Mouse (Mus musculus) thymus, postnatal 25 days (tissue): ENCODE results near the gene Cdk5.

Source experiments
- DNase-seq: peaks from one replicate; pipeline ENCODE4 v3.0.0; 2022

Cdk5 gene

DNA sequence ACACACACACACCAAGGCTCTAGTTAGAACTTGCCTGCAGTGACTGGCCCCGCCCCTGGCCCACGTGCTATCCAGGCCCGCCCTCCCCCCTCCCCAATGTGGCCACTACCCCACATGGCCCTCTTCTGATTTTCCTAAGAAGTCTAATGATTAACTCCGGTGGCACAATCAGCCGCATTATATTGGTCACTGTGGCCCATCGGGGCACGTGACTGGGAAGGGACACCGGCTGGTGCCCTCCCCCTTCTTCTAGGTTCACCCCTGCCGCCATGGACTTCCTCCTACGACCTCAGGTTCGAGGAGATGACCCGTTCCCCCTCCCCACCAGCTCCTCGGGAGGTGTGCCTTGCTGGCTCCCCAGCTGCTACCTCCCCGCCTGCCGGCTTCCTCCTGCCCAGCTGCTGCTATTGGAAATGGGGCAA lies 4.7 kb upstream of the Cdk5 start:
- no peak for DNase-seq

- no peak for DNase-seq
These were observed 3.9 kb upstream of the Cdk5 start for GRCm38 (mm10) chr5:24427285-24427633.

DNA sequence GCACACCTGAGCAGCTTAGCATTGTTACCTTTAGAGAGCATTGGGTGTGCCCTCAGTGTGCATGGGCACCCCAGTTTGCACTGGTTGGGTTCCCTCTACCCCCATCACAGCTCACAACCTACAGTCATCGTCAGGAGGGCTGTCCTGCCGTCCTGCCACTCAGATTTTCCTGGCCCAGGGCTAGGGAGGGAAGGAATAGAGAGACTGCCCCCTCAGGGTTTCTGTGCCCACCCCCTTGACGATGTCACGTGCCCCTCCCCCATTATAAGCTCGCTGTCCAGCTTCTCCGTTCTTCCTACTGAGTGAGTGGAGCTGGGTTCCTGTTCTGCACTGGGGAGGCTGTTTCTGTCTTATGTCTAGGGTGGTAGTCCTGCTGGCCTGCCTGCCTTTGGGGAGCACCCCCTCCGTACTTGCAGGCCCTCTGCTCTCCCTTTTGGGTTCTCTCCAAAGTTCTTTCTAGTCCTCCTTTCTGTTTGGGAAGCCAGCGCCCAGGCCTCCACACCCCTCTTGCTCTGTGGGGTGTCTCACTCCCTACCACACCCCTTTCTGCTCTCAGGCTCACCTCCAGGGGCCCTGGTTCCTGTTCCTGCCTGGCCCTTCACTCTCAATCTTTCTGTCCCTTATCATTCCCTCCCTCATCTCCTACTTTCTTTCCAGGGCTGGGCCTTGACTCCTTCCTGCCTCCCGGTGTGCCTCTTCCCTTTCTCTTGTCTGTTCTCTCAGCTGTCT lies 3.4 kb upstream of the Cdk5 start:
- no peak for DNase-seq

GRCm38 (mm10) chr5:24426037-24426432 lies 2.7 kb upstream of the Cdk5 start:
- DNase-seq, result peak; percentile 31

DNA sequence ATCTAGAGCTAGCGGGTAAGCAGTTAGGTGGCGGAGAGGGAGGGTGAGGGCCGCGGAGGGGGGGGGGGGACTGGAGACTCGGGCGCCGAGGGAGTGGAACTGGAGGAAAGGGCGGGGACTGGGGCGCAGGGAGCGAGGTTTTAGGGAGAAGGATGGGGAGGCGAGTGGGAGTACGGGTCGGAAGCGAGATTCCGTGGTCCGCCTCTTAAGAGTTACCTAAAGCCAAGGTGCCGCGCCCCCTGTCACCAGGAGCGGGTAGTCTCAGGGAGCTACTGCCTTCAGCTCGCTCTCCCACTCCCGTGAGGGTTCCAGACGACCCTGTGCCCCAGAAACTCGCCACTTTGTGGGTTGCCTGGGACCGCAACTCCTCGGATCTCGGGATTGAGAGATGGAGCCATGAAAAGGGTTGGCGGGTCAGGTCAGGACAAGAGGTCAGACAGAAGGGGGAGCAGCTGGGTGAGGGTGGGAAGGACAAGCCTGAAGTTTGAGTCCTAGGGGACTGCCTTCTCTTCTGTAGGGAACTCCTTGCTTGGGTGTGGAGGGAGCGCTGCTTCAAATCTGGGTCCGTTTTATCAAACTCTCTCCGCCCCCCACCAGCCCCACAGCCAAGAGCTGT lies 2.2 kb upstream of the Cdk5 start:
- peak; percentile 78 for DNase-seq

- peak; percentile 85 for DNase-seq
These were observed 1.6 kb upstream of the Cdk5 start for GRCm38 (mm10) chr5:24424861-24425411.

GRCm38 (mm10) chr5:24424004-24424781 lies 863 bp upstream of the Cdk5 start:
- DNase-seq, result no peak

- no peak for DNase-seq
These were observed 2.9 kb downstream of the Cdk5 start for GRCm38 (mm10) chr5:24420381-24420780.

DNA sequence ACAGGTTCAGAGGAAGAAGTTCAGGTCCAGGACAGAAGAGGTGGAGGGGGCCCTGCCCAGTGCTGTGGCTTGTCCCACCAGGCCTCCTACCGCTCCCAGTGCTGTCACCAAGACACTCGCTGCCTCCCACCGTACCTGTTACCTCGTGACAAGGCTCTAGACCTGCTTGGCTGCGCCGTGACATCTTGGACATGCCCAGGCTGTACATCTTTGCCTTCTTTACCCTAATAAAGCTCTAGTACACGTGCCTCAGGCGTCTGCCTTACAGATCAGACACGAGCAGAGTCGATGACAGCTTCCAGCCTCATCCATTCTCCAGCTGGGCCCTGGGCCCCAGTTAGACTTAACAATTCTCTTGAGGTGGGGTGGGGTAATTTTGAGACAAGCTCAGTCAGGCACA lies 5.7 kb downstream of the Cdk5 start:
- DNase-seq, result no peak

GRCm38 (mm10) chr5:24416222-24416736 lies 7.1 kb downstream of the Cdk5 start:
- peak; percentile 72 for DNase-seq

DNA sequence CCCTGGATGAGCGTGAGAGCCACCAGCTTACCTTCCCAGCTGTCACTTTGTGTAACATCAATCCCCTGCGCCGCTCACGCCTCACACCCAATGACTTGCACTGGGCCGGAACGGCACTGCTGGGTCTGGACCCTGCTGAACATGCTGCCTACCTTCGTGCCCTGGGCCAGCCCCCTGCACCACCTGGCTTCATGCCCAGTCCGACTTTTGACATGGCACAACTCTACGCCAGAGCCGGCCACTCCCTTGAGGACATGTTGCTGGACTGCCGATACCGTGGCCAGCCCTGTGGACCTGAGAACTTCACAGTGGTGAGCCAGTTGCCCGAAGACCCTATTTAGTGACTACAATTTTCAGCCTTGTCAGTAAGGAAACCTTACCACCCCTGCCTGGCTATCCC lies 9.4 kb downstream of the Cdk5 start:
- DNase-seq, result no peak

DNA sequence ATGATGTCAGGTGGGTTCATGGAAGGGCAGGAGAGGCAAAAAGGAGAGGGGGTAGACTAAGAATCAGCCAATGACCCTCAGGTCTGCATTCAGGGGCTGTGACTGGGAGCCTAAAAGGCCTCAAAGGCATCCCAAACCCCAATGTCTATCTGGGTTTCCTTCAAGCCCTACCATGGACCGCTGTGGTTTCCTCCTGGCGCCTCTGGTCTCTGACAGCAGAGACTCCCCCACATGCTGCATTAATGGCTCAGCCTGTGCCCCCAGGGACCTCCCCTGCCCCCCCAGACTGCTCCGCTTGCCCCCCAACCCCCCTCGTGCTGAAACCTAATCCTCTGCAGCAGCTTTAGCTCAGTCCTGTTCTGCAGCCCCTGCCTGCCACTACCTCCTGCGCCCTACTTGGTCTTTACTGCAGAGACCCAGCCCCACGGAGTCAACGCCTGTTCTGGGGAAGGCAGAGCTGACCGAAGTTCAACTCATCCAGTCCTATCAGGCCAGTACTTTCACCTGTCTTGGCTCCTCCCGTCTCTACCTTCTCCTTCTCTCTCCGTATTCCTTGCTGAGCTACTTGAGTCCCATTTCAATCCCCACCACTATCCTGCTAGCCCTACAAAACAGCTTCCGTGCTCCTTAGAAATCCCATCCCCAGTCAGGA lies 10.2 kb downstream of the Cdk5 start, which contains the start of gene Asic3:
Gene Asic3, plus strand, starts transcription at position 351 of the 652 bp plus-strand sequence.
- no peak for DNase-seq

- no peak for DNase-seq
These were observed 11.3 kb downstream of the Cdk5 start for GRCm38 (mm10) chr5:24412063-24412462.

- DNase-seq, result no peak
These were observed 13.9 kb downstream of the Cdk5 start for GRCm38 (mm10) chr5:24409466-24409865.

DNA sequence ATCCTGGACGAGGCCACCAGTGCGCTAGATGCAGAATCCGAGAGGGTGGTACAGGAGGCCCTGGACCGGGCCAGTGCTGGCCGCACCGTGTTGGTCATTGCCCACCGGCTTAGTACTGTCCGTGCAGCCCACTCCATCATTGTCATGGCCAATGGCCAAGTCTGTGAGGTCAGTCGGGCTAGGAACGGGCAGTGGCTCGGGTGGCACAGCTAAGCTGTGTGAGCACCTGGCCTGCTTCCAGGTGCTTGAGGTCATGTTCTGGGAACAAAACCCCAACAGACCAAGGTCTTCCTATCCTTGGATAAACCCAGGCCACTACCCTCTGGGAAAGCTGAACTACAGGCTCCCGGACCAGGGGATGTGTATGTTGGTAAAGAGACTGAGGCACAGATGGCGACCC lies 14.7 kb downstream of the Cdk5 start:
- DNase-seq, result no peak

- DNase-seq, result no peak
These were observed 17.9 kb downstream of the Cdk5 start for GRCm38 (mm10) chr5:24405389-24405876.

DNA sequence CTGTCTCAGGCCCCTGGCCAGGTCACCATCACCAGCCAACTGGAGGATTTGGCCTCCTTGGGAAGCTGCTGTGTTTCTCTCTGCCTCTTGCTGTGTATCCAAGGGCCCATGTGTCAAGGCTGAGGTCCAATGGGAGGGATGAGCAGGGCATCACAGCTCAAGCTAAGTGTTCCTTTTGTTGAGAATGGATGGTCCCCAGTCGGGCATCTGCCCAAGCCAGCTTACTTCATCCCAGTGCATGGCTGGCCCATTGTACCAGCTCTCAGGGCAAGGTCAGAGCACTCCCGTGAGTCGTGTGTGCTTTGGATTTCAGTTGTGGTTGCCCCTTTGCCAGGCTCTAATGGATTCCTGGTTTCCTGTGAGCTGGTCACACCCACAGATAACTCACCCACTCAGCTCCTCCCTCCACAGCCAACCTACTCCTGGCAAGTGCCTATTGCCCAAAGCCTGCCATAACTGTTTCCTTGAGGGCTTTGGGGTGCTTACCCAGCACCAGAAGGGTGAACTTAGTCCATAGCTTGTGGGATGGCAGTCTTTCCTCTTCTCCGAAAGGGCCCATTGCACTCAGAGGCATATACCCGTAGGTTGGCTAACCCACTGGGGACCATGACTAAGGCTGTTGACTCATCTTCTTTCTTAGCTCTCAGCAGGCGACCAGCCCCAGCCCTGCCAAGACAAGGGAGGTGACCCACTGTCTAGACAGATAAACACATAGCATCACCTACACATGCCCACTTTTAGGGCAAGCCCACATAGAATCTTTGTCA lies 18.6 kb downstream of the Cdk5 start:
- DNase-seq, result no peak

DNA sequence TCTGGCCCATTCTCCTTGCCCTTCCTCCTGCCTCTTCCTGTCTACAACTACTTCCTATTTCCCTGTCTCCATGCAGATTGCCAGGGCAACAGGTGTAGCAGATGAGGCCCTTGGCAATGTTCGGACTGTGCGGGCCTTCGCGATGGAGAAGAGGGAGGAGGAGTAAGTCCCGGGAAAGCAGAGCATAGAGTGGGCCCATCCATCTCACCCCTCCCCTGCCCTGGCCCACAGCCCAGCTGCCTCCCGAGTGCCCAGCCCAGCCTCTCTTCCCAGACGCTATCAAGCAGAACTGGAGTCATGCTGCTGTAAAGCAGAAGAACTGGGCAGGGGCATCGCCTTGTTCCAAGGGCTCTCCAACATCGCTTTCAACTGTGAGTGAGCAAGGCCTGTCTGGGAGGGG lies 21.4 kb downstream of the Cdk5 start:
- no peak for DNase-seq

- no peak for DNase-seq
These were observed 22.3 kb downstream of the Cdk5 start for GRCm38 (mm10) chr5:24400911-24401605.

GRCm38 (mm10) chr5:24400362-24400761 lies 23.0 kb downstream of the Cdk5 start:
- no peak for DNase-seq

DNA sequence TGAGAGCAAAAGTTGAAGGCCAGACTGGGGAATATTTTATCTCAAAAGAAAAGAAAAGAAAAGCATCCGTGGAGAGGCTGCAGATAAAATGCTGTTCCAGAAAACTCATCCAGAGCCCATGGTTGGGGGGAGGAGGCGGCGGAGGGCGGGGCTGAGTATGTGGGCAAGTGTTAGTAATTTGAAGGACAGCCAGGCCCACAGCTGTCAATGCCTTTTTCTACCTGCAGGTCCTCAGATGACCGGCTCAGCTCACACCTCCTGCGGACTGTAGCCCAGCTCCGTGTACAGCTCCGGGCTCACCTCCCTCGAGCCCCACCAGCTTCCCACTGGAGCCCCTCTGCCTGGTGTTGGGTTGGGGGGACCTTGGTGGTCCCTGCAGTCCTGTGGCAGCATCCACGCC lies 23.6 kb downstream of the Cdk5 start:
- DNase-seq, result no peak
